Mouse (Mus musculus) hindlimb bud, embryonic 11.5 days (tissue): ENCODE results near the gene Adam4.
A peak's percentile ranks its signal among the peaks of the same experiment; 100 is the strongest.
"Not testable (repeated sequence)": the region's sequence is repeated elsewhere in the genome, so short reads cannot be mapped to it uniquely, and the experiment has no call there.

Experiments used
- DNase-seq: peaks from one replicate; pipeline ENCODE4 v3.0.0-alpha.2; 2012; ENCODE audit warnings: low read depth, low spot score; ENCODE audit errors: extremely low spot score

Adam4 gene

GRCm38 (mm10) chr12:81421846-81422245 lies at the start of gene Adam4:
Adam4 (minus strand) TSS chr12:81421946.
- DNase-seq, result no peak

GRCm38 (mm10) chr12:81459051-81459450 lies 37.3 kb upstream of the Adam4 start:
- not testable (repeated sequence) for DNase-seq

- not testable (repeated sequence) for DNase-seq
These were observed 17.2 kb upstream of the Adam4 start for GRCm38 (mm10) chr12:81438985-81439384.

GRCm38 (mm10) chr12:81434778-81435177 lies 13.0 kb upstream of the Adam4 start:
- DNase-seq, result not testable (repeated sequence)

- DNase-seq, result no peak
These were observed 8.5 kb downstream of the Adam4 start for GRCm38 (mm10) chr12:81413211-81413610.

GRCm38 (mm10) chr12:81408966-81409365 lies 12.8 kb downstream of the Adam4 start:
- DNase-seq, result no peak

- DNase-seq, result peak; percentile 33
These were observed 19.6 kb downstream of the Adam4 start for GRCm38 (mm10) chr12:81402187-81402586.

- not testable (repeated sequence) for DNase-seq
These were observed 42.4 kb downstream of the Adam4 start, which contains the start of gene Gm4787 for GRCm38 (mm10) chr12:81379364-81379763. Gm4787 (minus strand) TSS chr12:81379464.
